Comparison of ENCODE assay signal across 8 mouse cellular contexts in the genomic region with DNA sequence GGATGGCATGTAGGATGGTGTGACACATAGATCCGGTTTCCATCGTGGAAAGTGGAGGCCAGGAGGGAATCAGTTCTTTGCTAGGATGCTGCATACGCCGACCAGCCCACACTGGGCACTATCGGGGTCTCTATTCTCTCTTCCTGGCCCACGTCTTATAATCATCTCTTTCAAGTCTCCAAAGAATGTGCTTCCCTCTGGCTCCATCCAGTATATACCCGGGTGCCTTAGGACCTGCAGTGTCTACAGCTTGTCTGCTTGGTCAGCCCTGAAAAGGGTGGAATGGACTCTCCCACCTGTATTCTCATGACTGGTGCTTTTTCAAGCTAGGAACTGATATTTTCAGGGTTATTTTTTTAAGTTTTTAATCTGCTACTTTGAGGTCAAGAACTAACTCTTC. TPM values are rescaled to one million over a fixed set of nuclear protein-coding genes. Genes with fewer than 3 reads are reported as not detected.
A peak's percentile ranks its signal among the peaks of the same experiment; 100 is the strongest.
DNase-seq lines count a peak whose midpoint lies in the region; ATAC-seq and TF ChIP-seq lines count a peak whose summit lies in the region.

No protein-coding gene starts in this region.

- H3K79me3 ChIP-seq in C2C12 (ENCODE audit: low read depth), result peaks cover 47% of the 10 kb centered on the region

- H3K4me3 ChIP-seq in C2C12 (ENCODE audit: insufficient read depth, poor library complexity, severe bottlenecking), result peak overlapping the region; percentile 50
- H3K4me3 ChIP-seq in forebrain, embryonic 15.5 days, result peak overlapping the region; percentile 79
- peak overlapping the region; percentile 91 for H3K4me3 ChIP-seq in liver, embryonic 12.5 days

- peak overlapping the region; percentile 91 for H3K9ac ChIP-seq in forebrain, embryonic 15.5 days (replicated peaks)
- peak overlapping the region; percentile 93 for H3K9ac ChIP-seq in liver, embryonic 12.5 days

- no peaks in the 10 kb centered on the region for H3K27me3 ChIP-seq in C2C12 (ENCODE audit: control insufficient read depth, insufficient read depth, insufficient read length)
- no peaks in the 10 kb centered on the region for H3K27me3 ChIP-seq in forebrain, embryonic 15.5 days
- H3K27me3 ChIP-seq in liver, embryonic 12.5 days (replicated peaks), result peaks cover 16% of the 10 kb centered on the region; the same call in 1 of the 2 replicates

- peaks cover 59% of the 10 kb centered on the region for H3K79me2 ChIP-seq in C2C12 (ENCODE audit: control insufficient read depth, insufficient read depth)

- peak overlapping the region; percentile 79 for H3ac ChIP-seq in C2C12 (ENCODE audit: control insufficient read depth, insufficient read length, low read depth)

- DNase-seq in cerebellum, adult 9-11 months, result peak; percentile 53
- DNase-seq in cerebellum, adult 11 months, result no peak
- no peak for DNase-seq in layer of hippocampus, adult 9-10 months (ENCODE audit: low spot score)
- DNase-seq in adrenal gland, postnatal 14 days, result no peak
- no peak for DNase-seq in thymus, postnatal 10 days (ENCODE audit: low spot score in 2 of 2)

- TF ChIP-seq CTCF in C2C12 (IDR thresholded peaks at IDR 0.05; ENCODE audit: control insufficient read depth, insufficient read depth, insufficient read length), result no peak

- H3K4me1 ChIP-seq in forebrain, embryonic 15.5 days, result peaks cover 64% of the 10 kb centered on the region
- H3K4me1 ChIP-seq in liver, embryonic 12.5 days, result peaks cover 69% of the 10 kb centered on the region

- peaks cover 4% of the 10 kb centered on the region for H3K36me3 ChIP-seq in C2C12 (ENCODE audit: control insufficient read depth, insufficient read depth)
- H3K36me3 ChIP-seq in forebrain, embryonic 15.5 days, result no peaks in the 10 kb centered on the region
- H3K36me3 ChIP-seq in liver, embryonic 12.5 days, result no peaks in the 10 kb centered on the region

- H3K27ac ChIP-seq in forebrain, embryonic 15.5 days (replicated peaks), result no peak overlapping the region
- H3K27ac ChIP-seq in liver, embryonic 12.5 days, result peak overlapping the region; percentile 95

- peak overlapping the region; percentile 82 for H3K4me2 ChIP-seq in forebrain, embryonic 15.5 days (replicated peaks)
- H3K4me2 ChIP-seq in liver, embryonic 12.5 days, result peak overlapping the region; percentile 97

- WGBS in forebrain, embryonic 15.5 days, result 26% methylated on average over 7 of the region's 7 CpGs
- 40% methylated on average over 7 of the region's 7 CpGs for WGBS in liver, embryonic 12.5 days (ENCODE audit: insufficient replicate concordance)

- no peak for ATAC-seq in forebrain, embryonic 15.5 days (replicated peaks)
- ATAC-seq in liver, embryonic 12.5 days, result no peak

- no peaks in the 10 kb centered on the region for H3K9me3 ChIP-seq in forebrain, embryonic 15.5 days
- no peaks in the 10 kb centered on the region for H3K9me3 ChIP-seq in liver, embryonic 12.5 days (replicated peaks)

TF ChIP-seq in C2C12, 6 proteins besides CTCF, POLR2A, EP300 and RAD21:
- TF ChIP-seq MAX (IDR thresholded peaks at IDR 0.05), result no peak
- no peak for TF ChIP-seq MYOD1 (IDR thresholded peaks at IDR 0.05; ENCODE audit: control insufficient read depth, insufficient read length, low read depth)
- no peak for TF ChIP-seq CEBPB (IDR thresholded peaks at IDR 0.05; ENCODE audit: low read depth)
- no peak for TF ChIP-seq USF1 (IDR thresholded peaks at IDR 0.05; ENCODE audit: low read depth)
- TF ChIP-seq MYOG (IDR thresholded peaks at IDR 0.05; ENCODE audit: control insufficient read depth, extremely low read depth, insufficient read length), result no peak
- TF ChIP-seq FOSL1 (IDR thresholded peaks at IDR 0.05; ENCODE audit: insufficient read depth, low read length, poor library complexity, severe bottlenecking), result no peak

RNA-seq across cellular contexts. Expression of a gene that starts 1.3 kb away (rescaled TPM):
- 228 TPM for polyA plus RNA-seq in C2C12 (2012; fragmentation: generic; extraction: Trizol)
- 39.7 and 43.7 TPM in 2 replicates for polyA plus RNA-seq in forebrain, embryonic 15.5 days (2015; fragmentation: Nextera tagmentation; extraction: Ambion mirVana)
- polyA plus RNA-seq in liver, embryonic 12.5 days (2016; fragmentation: Nextera tagmentation; extraction: Ambion mirVana), result 54.1 and 55.2 TPM in 2 replicates
- total RNA-seq in adrenal gland, postnatal 14 days (2021), result 548 and 554 TPM in 2 replicates
